Mouse (Mus musculus): Measurements from ENCODE around the gene Greb1. TPM values are rescaled to one million over a fixed set of nuclear protein-coding genes. Genes with fewer than 3 reads are reported as not detected.

Gene Greb1
- 0.08 and 0.11 TPM in 2 replicates for polyA plus RNA-seq (2015; fragmentation: Nextera tagmentation; extraction: Ambion mirVana)

DNA sequence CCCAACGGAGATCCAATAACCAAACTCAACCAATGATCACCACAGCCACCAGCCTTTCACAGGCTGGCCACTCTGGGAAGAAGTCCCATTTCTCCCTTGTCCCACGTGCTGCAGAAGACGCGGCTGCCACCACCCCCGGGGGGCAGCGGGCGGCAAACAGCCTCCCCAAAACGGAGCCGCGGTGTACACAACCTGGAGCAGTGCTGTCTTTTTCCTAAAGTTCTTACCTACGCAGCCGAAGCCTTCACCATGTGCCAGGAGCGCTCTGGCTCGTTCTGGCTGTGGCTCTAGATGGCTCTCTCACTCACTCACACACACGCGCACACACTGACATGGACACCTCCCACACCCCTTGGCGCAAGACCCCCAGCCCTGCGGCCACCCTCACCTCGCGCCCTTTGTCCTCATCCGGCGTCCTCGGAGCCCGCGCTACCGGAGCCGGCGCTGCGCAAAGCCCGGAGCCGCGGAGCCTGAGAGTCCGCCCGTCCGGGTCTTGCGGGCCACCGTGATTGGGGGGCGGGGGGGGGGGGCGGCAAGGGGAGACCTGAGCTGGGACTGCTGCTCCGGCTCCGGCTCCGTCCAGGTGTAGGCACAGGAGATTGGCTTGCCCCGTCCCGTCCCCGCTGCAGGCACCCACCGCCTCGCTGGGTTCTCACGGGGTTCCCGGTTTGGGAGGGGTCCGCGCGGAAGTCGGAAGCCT lies at the start of gene Greb1:
Greb1 (minus strand) TSS at position 628 of the 700 bp plus-strand sequence.

GRCm38 (mm10) chr12:16810525-16811431 lies 10.1 kb upstream of the Greb1 start, which contains the start of gene E2f6:
E2f6 (plus strand) TSS chr12:16810963.

GRCm38 (mm10) chr12:16653332-16654093 lies 147.2 kb downstream of the Greb1 start, which contains the start of gene Ntsr2:
Ntsr2 (plus strand) TSS chr12:16653382.

Small RNAs within 50 kb of the gene (microRNA-seq; reads per million reads assigned to microRNA genes)
- gene Gm44305 = not detected

Other genes with a start within 250 kb of the Greb1 start
- gene Lpin1, start 189.9 kb downstream of the Greb1 start, polyA plus RNA-seq (2015; fragmentation: Nextera tagmentation; extraction: Ambion mirVana) = 2.3 and 2.4 TPM in 2 replicates
- not detected in 2 replicates for gene Ntsr2, start 147.5 kb downstream of the Greb1 start, polyA plus RNA-seq (2015; fragmentation: Nextera tagmentation; extraction: Ambion mirVana)
- gene E2f6, start 10.1 kb upstream of the Greb1 start, polyA plus RNA-seq (2015; fragmentation: Nextera tagmentation; extraction: Ambion mirVana) = 15.7 and 17.7 TPM in 2 replicates
- gene Rock2, start 94.0 kb upstream of the Greb1 start, polyA plus RNA-seq (2015; fragmentation: Nextera tagmentation; extraction: Ambion mirVana) = 31.4 and 45.2 TPM in 2 replicates
- 22.7 and 27.2 TPM in 2 replicates for gene Pqlc3, start 199.5 kb upstream of the Greb1 start, polyA plus RNA-seq (2015; fragmentation: Nextera tagmentation; extraction: Ambion mirVana)
- 0.17 and 0.42 TPM in 2 replicates for gene 2410004P03Rik, start 210.8 kb upstream of the Greb1 start, polyA plus RNA-seq (2015; fragmentation: Nextera tagmentation; extraction: Ambion mirVana)

All from urinary bladder, postnatal 0 days (tissue).